9 mouse cellular contexts compared by ENCODE assay signal in genomic region chr5:30959198-30959854, GRCm38 (mm10). TPM values are rescaled to one million over a fixed set of nuclear protein-coding genes. Genes with fewer than 3 reads are reported as not detected.
DNase-seq lines count a peak whose midpoint lies in the region; ATAC-seq lines count a peak whose summit lies in the region.
"Had no signal": no experiment of that assay in that cellular context is flagged by ENCODE, and none has a peak within 500 bp of the region (broad histone marks: within the 10 kb centered on the region; RNA-seq: fewer than 3 reads in every experiment).

No protein-coding gene starts in this region.

- H3K27ac ChIP-seq in hindbrain, embryonic 15.5 days (replicated peaks): peak overlapping the region; percentile 87
- peak overlapping the region; percentile 80 for H3K27ac ChIP-seq in liver, embryonic 12.5 days

- DNase-seq in frontal cortex, postnatal 36 days (ENCODE audit: low spot score in 2 of 2): no peak
- DNase-seq in adipocyte (ENCODE audit: low spot score): peak; percentile 60
- no peak for DNase-seq in urinary bladder, postnatal 10 days (ENCODE audit: low spot score)
- no peak for DNase-seq in c-Kit-positive CD71-positive TER-119-positive erythroid progenitor cells, embryonic 14.5 days (ENCODE audit: low spot score)

- 38% methylated on average over 19 of the region's 19 CpGs for WGBS in hindbrain, embryonic 15.5 days
- 30% methylated on average over 19 of the region's 19 CpGs for WGBS in liver, embryonic 12.5 days (ENCODE audit: insufficient replicate concordance)

- peaks cover 27% of the 10 kb centered on the region for H3K36me3 ChIP-seq in hindbrain, embryonic 15.5 days
- H3K36me3 ChIP-seq in liver, embryonic 12.5 days: peaks cover 40% of the 10 kb centered on the region

- H3K4me3 ChIP-seq in hindbrain, embryonic 15.5 days: peak overlapping the region; percentile 69
- H3K4me3 ChIP-seq in liver, embryonic 12.5 days: peak overlapping the region; percentile 87

- H3K9ac ChIP-seq in hindbrain, embryonic 15.5 days: peak overlapping the region; percentile 75
- H3K9ac ChIP-seq in liver, embryonic 12.5 days: peak overlapping the region; percentile 90

- ATAC-seq in frontal cortex, adult (ENCODE audit: low TSS enrichment): 0 out of 2 replicates have a peak, but pooled peaks have one; percentile 7
- no peak; the same call in 1 of the 2 replicates for ATAC-seq in hindbrain, embryonic 15.5 days (ENCODE audit: low FRiP score, low read depth)
- ATAC-seq in liver, embryonic 12.5 days: no peak
- no peak for ATAC-seq in monocyte, adult 5-6 weeks (replicated peaks; ENCODE audit: insufficient number of reproducible peaks, low FRiP score, low TSS enrichment, poor library complexity, severe bottlenecking)

- H3K9me3 ChIP-seq in hindbrain, embryonic 15.5 days: no peaks in the 10 kb centered on the region
- no peaks in the 10 kb centered on the region for H3K9me3 ChIP-seq in liver, embryonic 12.5 days (replicated peaks)

- H3K27me3 ChIP-seq in hindbrain, embryonic 15.5 days: no peaks in the 10 kb centered on the region
- H3K27me3 ChIP-seq in liver, embryonic 12.5 days (replicated peaks): no peaks in the 10 kb centered on the region
- H3K27me3 ChIP-seq: Patski had no signal

- peak overlapping the region; percentile 69 for H3K4me2 ChIP-seq in hindbrain, embryonic 15.5 days
- peak overlapping the region; percentile 89 for H3K4me2 ChIP-seq in liver, embryonic 12.5 days

- peaks cover 24% of the 10 kb centered on the region for H3K4me1 ChIP-seq in hindbrain, embryonic 15.5 days (replicated peaks)
- H3K4me1 ChIP-seq in liver, embryonic 12.5 days: peaks cover 38% of the 10 kb centered on the region

RNA-seq across cellular contexts. Expression of gene Preb, which starts 0.8 kb away (rescaled TPM):
- polyA plus RNA-seq in hindbrain, embryonic 15.5 days (2015; fragmentation: Nextera tagmentation; extraction: Ambion mirVana): 103 and 124 TPM in 2 replicates
- 110 and 111 TPM in 2 replicates for polyA plus RNA-seq in liver, embryonic 12.5 days (2016; fragmentation: Nextera tagmentation; extraction: Ambion mirVana)
- total RNA-seq in monocyte, adult 5-6 weeks (2017): 117 to 146 TPM (median 144 TPM) in 3 replicates

RNA-seq across cellular contexts. Expression of gene Tcf23, which starts 9.1 kb away (rescaled TPM):
- not detected in 2 replicates for polyA plus RNA-seq in hindbrain, embryonic 15.5 days (2015; fragmentation: Nextera tagmentation; extraction: Ambion mirVana)
- polyA plus RNA-seq in liver, embryonic 12.5 days (2016; fragmentation: Nextera tagmentation; extraction: Ambion mirVana): 0.06 and 0.08 TPM in 2 replicates
- 0.10 TPM in 1 of 3 replicates, not detected in the others for total RNA-seq in monocyte, adult 5-6 weeks (2017)
- polyA plus RNA-seq: Patski had no signal

RNA-seq across cellular contexts. Expression of gene Cgref1, which starts 13.9 kb away (rescaled TPM):
- 67.3 and 68.4 TPM in 2 replicates for polyA plus RNA-seq in hindbrain, embryonic 15.5 days (2015; fragmentation: Nextera tagmentation; extraction: Ambion mirVana)
- 4.2 and 5.1 TPM in 2 replicates for polyA plus RNA-seq in liver, embryonic 12.5 days (2016; fragmentation: Nextera tagmentation; extraction: Ambion mirVana)
- not detected in 3 replicates for total RNA-seq in monocyte, adult 5-6 weeks (2017)

RNA-seq across cellular contexts. Expression of gene Khk, which starts 38.1 kb away (rescaled TPM):
- 9.9 and 10.7 TPM in 2 replicates for polyA plus RNA-seq in hindbrain, embryonic 15.5 days (2015; fragmentation: Nextera tagmentation; extraction: Ambion mirVana)
- 33.6 and 36.3 TPM in 2 replicates for polyA plus RNA-seq in liver, embryonic 12.5 days (2016; fragmentation: Nextera tagmentation; extraction: Ambion mirVana)
- total RNA-seq in monocyte, adult 5-6 weeks (2017): 26.4 to 32.2 TPM (median 29.8 TPM) in 3 replicates

RNA-seq across cellular contexts. Expression of gene Emilin1, which starts 46.1 kb away (rescaled TPM):
- polyA plus RNA-seq in hindbrain, embryonic 15.5 days (2015; fragmentation: Nextera tagmentation; extraction: Ambion mirVana): 17.0 and 17.5 TPM in 2 replicates
- polyA plus RNA-seq in liver, embryonic 12.5 days (2016; fragmentation: Nextera tagmentation; extraction: Ambion mirVana): 70.0 and 73.6 TPM in 2 replicates
- 15.1 to 25.3 TPM (median 22.0 TPM) in 3 replicates for total RNA-seq in monocyte, adult 5-6 weeks (2017)

Comparison
In these comparisons a context has a peak if more than half of its experiments do, and no peak if none do; other contexts are left out.
1. RNA of gene Cgref1, which starts 13.9 kb away (polyA plus RNA-seq): 67.3 to 68.4 TPM in hindbrain, embryonic 15.5 days; 4.2 to 5.1 TPM in liver, embryonic 12.5 days; every median in the first group is over 10 times any median in the second.